Mouse (Mus musculus) midbrain, embryonic 14.5 days (tissue): ENCODE results near the gene Lyg2. TPM values are rescaled to one million over a fixed set of nuclear protein-coding genes. Genes with fewer than 3 reads are reported as not detected.

Experiments
- ATAC-seq: fragments of 200-750 bp; cut with Nextera tagmentation; 2 replicates; pipeline ENCODE4 v1.8.0; 2017; ENCODE audit warnings: moderate number of reproducible peaks, moderate library complexity; ENCODE audit not compliant: low FRiP score, low TSS enrichment
- DNase-seq: peaks from one replicate; pipeline ENCODE4 v3.0.0-alpha.2; 2015
- H3K27ac ChIP-seq: fragments of 300-500 bp; sonication (generic); replicated peaks from 2 replicates; pipeline ENCODE4 v1.5.1; 2014; ENCODE audit warnings: mild to moderate bottlenecking, low read depth, low read length, moderate library complexity
- H3K27me3 ChIP-seq: fragments of 300-500 bp; sonication (generic); 2 replicates; pipeline ENCODE4 v1.6.1; 2014; ENCODE audit warnings: low read length, control low read depth, mixed read lengths; ENCODE audit not compliant: control insufficient read depth, insufficient read depth
- H3K36me3 ChIP-seq: fragments of 300-500 bp; sonication (generic); 2 replicates; pipeline ENCODE4 v1.6.1; 2014; ENCODE audit warnings: low read length, control low read depth; ENCODE audit not compliant: control insufficient read depth, insufficient read depth
- H3K4me1 ChIP-seq: fragments of 300-500 bp; sonication (generic); 2 replicates; pipeline ENCODE4 v1.6.1; 2014; ENCODE audit warnings: mild to moderate bottlenecking, antibody characterized with exemption, low read length, control low read depth; ENCODE audit not compliant: control insufficient read depth, insufficient read depth
- H3K4me2 ChIP-seq: fragments of 300-500 bp; sonication (generic); 2 replicates; pipeline ENCODE4 v1.6.1; 2014; ENCODE audit warnings: mild to moderate bottlenecking, low read length, moderate library complexity
- H3K4me3 ChIP-seq: fragments of 300-500 bp; sonication (generic); replicated peaks from 2 replicates; pipeline ENCODE4 v1.5.1; 2014; ENCODE audit warnings: low read depth, low read length
- H3K9ac ChIP-seq: fragments of 300-500 bp; sonication (generic); replicated peaks from 2 replicates; pipeline ENCODE4 v1.6.1; 2014; ENCODE audit warnings: mild to moderate bottlenecking, low read length, moderate library complexity
- H3K9me3 ChIP-seq: fragments of 300-500 bp; sonication (generic); 2 replicates; pipeline ENCODE4 v1.6.1; 2016; ENCODE audit warnings: low read length, control low read depth, mixed read lengths; ENCODE audit not compliant: control insufficient read depth
- WGBS: fragments of 180-500 bp; shearing (Covaris S2); extraction: QIAGEN DNeasy Blood & Tissue Kit; methylation state at CpG from one replicate; pipeline ENCODE4 v1.1.7; 2014; 5-methylcytosine and 5-hydroxymethylcytosine counted together
- polyA plus RNA-seq: library from polyadenylated mRNA; unstranded; fragments of >200 nt; fragmentation: Nextera tagmentation; extraction: Ambion mirVana; gene quantifications from 2 replicates; pipeline ENCODE4 v1.2.1, GENCODE M21; 2014

Gene Lyg2
- not detected in 2 replicates for polyA plus RNA-seq

DNA sequence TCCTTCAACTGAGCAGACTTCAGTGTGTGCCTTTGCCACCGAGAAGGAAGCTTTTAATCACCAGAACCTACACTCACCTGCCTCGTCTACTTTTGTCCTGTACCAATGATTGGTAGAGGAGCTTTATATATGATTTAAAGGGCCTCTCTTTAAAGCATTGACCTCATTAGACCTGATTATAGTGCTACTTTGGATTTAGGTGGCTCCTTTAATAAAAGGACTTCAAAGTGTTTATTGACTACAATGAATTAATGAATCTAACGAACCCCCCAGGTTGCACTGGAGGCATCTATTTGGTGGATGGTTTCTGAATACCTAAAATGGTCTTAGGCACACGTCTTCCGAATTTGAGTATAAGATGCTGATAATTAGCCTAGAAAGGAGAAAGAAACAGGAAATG lies at the start of gene Lyg2:
Gene Lyg2 (minus strand): TSS at position 101 of the 400 bp plus-strand sequence.
- ATAC-seq, result no peak
- 76% methylated on average over 5 of the region's 5 CpGs for WGBS

DNA sequence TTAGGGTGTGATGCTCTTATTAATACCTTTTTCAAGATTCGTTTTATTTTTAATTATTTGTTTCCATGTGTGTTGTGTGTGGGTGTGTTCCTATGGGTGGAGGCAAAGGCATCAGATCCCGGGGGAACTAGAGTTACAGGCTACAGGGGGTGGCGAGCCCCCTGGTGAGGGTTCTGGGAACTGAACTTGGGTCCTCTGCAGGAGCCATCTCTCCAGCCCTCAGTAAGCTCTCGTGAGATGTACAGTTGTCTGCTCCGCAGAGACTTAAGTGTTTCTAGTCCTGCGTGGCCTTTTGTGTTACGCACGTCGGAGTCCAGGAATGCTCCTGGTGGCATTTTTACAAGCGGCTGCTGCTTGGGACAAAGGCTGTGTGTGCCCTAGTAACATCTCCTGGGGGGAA lies 49.3 kb upstream of the Lyg2 start:
- no peaks in the 10 kb centered on the region for H3K36me3 ChIP-seq

More for the DNA sequence above, at the start of gene Lyg2:
- no peak for DNase-seq
- H3K9me3 ChIP-seq, result no peaks in the 10 kb centered on the region
- H3K27ac ChIP-seq, result no peak within 1 kb of the TSS
- no peaks in the 10 kb centered on the region for H3K27me3 ChIP-seq
- no peaks in the 10 kb centered on the region for H3K4me1 ChIP-seq
- no peak within 1 kb of the TSS for H3K4me3 ChIP-seq
- no peak within 1 kb of the TSS for H3K4me2 ChIP-seq
- no peaks in the 10 kb centered on the region for H3K36me3 ChIP-seq
- H3K9ac ChIP-seq, result no peak within 1 kb of the TSS

DNA sequence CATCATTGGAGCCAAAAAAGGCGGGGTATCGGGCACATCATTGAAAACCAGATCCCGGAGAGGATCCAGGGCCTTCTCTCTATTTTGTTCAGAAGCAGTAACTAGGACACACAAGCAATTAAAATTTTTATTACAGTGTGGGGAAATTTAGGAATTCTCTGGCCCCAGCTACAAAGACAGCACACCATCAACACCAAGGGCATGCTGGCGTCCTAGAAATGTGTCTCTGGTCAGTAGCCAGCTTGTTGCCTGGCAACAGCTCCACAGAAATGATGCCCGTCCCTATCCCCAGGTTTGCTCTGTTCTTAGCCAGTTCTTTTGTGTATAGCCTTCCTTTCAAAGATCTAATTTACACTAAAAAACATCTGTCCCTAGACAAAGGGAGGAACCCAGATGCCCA lies 43.2 kb upstream of the Lyg2 start:
- ATAC-seq (no peak), DNase-seq (peak; percentile 21)
- Histone ChIP-seq H3K9me3 (no peaks in the 10 kb centered on the region), H3K4me2 (no peak overlapping the region), H3K9ac (no peak overlapping the region), H3K27ac (no peak overlapping the region), H3K4me1 (no peaks in the 10 kb centered on the region), H3K36me3 (no peaks in the 10 kb centered on the region), H3K4me3 (no peak overlapping the region), H3K27me3 (no peaks in the 10 kb centered on the region)
- 57% methylated on average over 5 of the region's 5 CpGs for WGBS

More for the DNA sequence above, 49.3 kb upstream of the Lyg2 start:
- no peak overlapping the region for H3K27ac ChIP-seq
- no peak overlapping the region for H3K4me3 ChIP-seq
- H3K4me1 ChIP-seq, result no peaks in the 10 kb centered on the region
- H3K9me3 ChIP-seq, result no peaks in the 10 kb centered on the region
- DNase-seq (no peak), ATAC-seq (no peak)
- WGBS, result 70% methylated on average over 10 of the region's 10 CpGs
- no peak overlapping the region for H3K9ac ChIP-seq
- no peaks in the 10 kb centered on the region for H3K27me3 ChIP-seq
- no peak overlapping the region for H3K4me2 ChIP-seq

DNA sequence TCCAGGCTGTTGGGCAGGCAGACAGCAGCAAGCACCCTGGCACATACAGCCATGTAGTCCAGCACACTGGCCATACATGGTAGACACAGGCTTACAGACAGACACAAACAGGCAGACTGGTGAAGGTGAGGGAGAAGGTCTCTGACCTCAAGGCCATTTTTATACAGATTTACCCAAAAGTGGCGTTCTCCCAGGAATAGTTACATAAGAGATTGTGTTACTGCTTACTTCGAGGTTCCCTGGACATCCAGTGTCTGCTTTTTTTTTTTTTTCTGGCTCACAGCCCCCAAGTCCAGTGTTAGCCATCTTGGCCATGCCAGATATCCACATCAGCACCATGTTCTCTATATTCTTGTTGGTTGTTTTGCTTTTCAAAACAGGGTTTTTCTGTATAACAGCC lies 42.2 kb upstream of the Lyg2 start:
- 75% methylated on average over 2 of the region's 2 CpGs for WGBS
- Histone ChIP-seq H3K9me3 (no peaks in the 10 kb centered on the region), H3K4me2 (no peak overlapping the region), H3K27ac (no peak overlapping the region), H3K9ac (no peak overlapping the region), H3K4me3 (no peak overlapping the region), H3K27me3 (no peaks in the 10 kb centered on the region), H3K36me3 (no peaks in the 10 kb centered on the region), H3K4me1 (no peaks in the 10 kb centered on the region)
- no peak for DNase-seq
- no peak for ATAC-seq

DNA sequence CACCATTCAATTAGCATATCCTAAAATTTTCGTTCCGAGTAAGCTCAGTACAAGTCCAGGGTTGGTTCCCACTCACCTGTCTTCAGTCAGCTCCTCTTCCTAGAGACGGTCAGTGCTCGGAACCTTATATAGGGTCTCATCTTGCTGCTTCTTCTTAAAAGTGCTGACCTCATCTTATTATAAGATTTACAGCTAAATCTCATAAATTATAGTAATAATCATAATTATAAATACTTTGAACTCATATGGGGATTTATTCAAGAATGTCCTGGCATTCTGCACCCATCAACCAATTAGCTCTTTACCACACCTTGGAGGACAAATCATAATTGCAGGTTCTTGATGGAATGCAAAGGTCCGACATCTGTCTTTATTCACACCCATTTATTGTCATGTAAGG lies 41.4 kb upstream of the Lyg2 start, which contains the start of gene Lyg1:
Gene Lyg1 (minus strand): TSS at position 101 of the 400 bp plus-strand sequence.
- no peaks in the 10 kb centered on the region for H3K9me3 ChIP-seq
- no peak within 1 kb of the TSS for H3K4me3 ChIP-seq
- H3K9ac ChIP-seq, result no peak within 1 kb of the TSS
- no peak for ATAC-seq
- no peak within 1 kb of the TSS for H3K4me2 ChIP-seq
- no peak for DNase-seq
- WGBS, result 95% methylated on average over 5 of the region's 5 CpGs
- H3K27ac ChIP-seq, result no peak within 1 kb of the TSS
- H3K4me1 ChIP-seq, result no peaks in the 10 kb centered on the region
- H3K36me3 ChIP-seq, result no peaks in the 10 kb centered on the region
- H3K27me3 ChIP-seq, result no peaks in the 10 kb centered on the region

DNA sequence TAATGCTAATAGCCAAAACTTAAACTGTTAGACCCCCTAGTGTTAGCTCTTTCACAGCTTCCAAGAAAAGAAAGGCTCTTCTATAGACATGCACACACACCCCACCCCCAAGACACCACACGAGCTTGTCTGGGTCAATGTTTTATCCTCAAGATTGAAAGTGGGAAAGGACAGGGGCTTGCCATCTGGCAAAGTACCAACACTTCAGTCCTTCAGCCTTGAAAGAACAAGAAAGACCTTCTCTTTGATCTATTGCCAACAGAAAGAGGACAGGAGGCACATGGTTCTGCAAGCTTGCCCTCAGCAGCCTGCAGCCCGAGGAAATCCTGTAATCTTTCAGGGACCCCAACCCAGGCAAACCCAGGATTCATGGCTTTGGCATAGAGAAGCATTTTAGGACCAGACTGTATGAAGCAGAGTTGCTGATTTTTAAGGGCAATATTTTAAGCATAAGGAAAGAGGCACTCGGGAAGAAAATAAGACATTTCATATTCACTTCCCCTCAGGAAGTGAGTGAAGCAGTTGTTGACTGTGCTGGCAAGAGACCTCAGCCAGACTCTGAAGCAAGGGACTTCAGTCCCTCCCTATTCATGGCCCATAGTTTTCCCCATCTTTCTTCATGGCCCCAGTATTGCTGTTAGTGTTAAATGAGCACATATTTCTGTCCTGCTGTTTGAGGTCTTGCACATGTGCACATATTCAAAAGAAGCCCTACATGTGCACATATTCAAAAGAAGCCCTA lies 40.6 kb upstream of the Lyg2 start:
- Histone ChIP-seq H3K36me3 (no peaks in the 10 kb centered on the region), H3K4me2 (no peak overlapping the region), H3K9ac (no peak overlapping the region), H3K4me1 (no peaks in the 10 kb centered on the region), H3K4me3 (no peak overlapping the region), H3K27ac (no peak overlapping the region), H3K9me3 (no peaks in the 10 kb centered on the region), H3K27me3 (no peaks in the 10 kb centered on the region)
- WGBS, result 40% methylated on average over 3 of the region's 3 CpGs
- no peak; the same call in 1 of the 2 replicates for ATAC-seq
- peak; percentile 67 for DNase-seq

DNA sequence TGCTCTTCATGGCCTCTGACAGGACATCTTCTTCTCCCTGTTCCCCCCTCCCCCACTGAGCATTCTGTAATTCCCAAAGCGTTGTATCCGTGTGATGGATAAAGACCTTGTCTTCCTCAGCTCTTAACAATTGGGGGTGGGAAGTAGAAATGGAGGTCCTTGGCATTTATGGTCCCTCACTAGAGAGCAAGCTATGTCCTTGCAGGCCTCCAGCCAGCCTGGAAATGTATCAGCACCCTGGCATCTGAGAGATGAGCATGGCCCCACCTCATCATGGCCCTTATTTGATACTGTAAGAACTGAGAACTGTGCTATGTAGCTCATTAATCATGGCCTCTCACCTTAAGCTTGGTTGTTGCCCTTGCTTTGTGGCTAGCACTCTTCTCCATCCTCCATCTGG lies 39.0 kb upstream of the Lyg2 start:
- Histone ChIP-seq H3K9me3 (no peaks in the 10 kb centered on the region), H3K9ac (no peak overlapping the region), H3K27me3 (no peaks in the 10 kb centered on the region), H3K4me3 (no peak overlapping the region), H3K27ac (no peak overlapping the region), H3K36me3 (no peaks in the 10 kb centered on the region), H3K4me1 (no peaks in the 10 kb centered on the region), H3K4me2 (no peak overlapping the region)
- WGBS, result 95% methylated on average over 2 of the region's 2 CpGs
- no peak for ATAC-seq
- no peak for DNase-seq

DNA sequence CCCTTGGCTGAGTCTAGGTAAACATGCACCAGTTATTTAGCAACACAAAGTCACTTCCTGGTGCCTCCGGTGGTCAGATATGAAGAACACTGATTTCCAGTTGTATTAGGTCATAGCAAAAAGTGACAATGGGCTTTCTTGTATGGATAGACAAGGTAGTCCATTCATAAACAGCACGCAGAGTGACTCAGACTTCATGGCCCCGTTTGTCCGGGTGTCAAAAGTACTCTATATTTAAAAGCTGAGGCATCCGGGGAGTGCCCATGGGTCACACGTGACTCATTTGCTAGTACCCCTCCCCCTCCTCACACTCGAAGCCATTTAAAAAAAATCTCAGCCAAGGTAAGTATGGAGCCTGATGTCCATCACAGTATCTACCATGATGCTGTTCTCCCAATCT lies 38.5 kb upstream of the Lyg2 start:
- H3K4me3 ChIP-seq, result no peak overlapping the region
- no peak for DNase-seq
- no peak for ATAC-seq
- WGBS, result 90% methylated on average over 7 of the region's 7 CpGs
- H3K9me3 ChIP-seq, result no peaks in the 10 kb centered on the region
- H3K4me2 ChIP-seq, result no peak overlapping the region
- H3K27me3 ChIP-seq, result no peaks in the 10 kb centered on the region
- H3K9ac ChIP-seq, result no peak overlapping the region
- H3K4me1 ChIP-seq, result no peaks in the 10 kb centered on the region
- H3K36me3 ChIP-seq, result no peaks in the 10 kb centered on the region
- H3K27ac ChIP-seq, result no peak overlapping the region

DNA sequence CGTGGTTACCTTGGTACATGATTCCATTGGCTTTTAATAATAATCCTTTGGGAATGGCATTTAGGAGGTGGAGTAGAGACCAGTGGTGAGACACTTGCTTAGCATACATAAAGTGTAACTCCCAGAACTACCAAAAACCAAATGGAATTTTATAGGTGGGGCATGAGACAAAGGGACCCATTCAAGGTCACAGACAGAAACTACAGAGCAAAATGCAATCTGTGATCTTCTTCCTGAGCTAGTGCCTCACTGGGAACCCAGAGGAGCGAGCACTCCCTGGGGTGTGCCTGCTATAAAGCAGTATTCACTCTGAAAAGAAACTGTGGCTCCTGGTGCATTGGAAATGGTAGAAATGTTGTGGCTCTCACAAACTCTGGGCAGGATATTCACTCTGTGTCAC lies 32.6 kb upstream of the Lyg2 start:
- Histone ChIP-seq H3K4me3 (no peak overlapping the region), H3K27ac (no peak overlapping the region), H3K9me3 (no peaks in the 10 kb centered on the region), H3K4me2 (no peak overlapping the region), H3K36me3 (no peaks in the 10 kb centered on the region), H3K4me1 (no peaks in the 10 kb centered on the region), H3K9ac (no peak overlapping the region), H3K27me3 (no peaks in the 10 kb centered on the region)
- no peak for DNase-seq
- ATAC-seq, result no peak
- WGBS, result 66% methylated on average over 2 of the region's 2 CpGs
